Mouse (Mus musculus) C2C12 (cell line): Measurements from ENCODE around the gene Zfp663.

ENCODE experiments used
- CTCF ChIP-seq: IDR thresholded peaks from one replicate; pipeline ENCODE4 v1.5.1; 2011; ENCODE audit not compliant: control insufficient read depth, insufficient read depth, insufficient read length
- MAX ChIP-seq: IDR thresholded peaks from one replicate; pipeline ENCODE4 v1.6.1; 2011; ENCODE audit warnings: mild to moderate bottlenecking, control low read depth
- MYOD1 ChIP-seq: IDR thresholded peaks from one replicate; pipeline ENCODE4 v1.6.1; 2011; ENCODE audit warnings: low read depth; ENCODE audit not compliant: control insufficient read depth, insufficient read length

- TF ChIP-seq CTCF (no peak), MAX (no peak), MYOD1 (no peak)
These were observed 42.8 kb downstream of the Zfp663 start for GRCm38 (mm10) chr2:165325521-165326303.
